Mouse (Mus musculus) neutrophil, adult 5-6 weeks (primary cell): ENCODE measurements at regions not wholly inside any gene's neighbourhood (a gene's known extent, or its start where the extent isn't known, plus 50 kb on each side); places are given as distances from the start of the nearest gene placed in this dataset.

ENCODE experiments used
- ATAC-seq: fragments of 151-379, 151-347 bp; 2 replicates; pipeline ENCODE4 v1.8.0; 2017; ENCODE audit warnings: mild to moderate bottlenecking, moderate TSS enrichment; ENCODE audit not compliant: insufficient number of reproducible peaks, poor library complexity, low FRiP score, severe bottlenecking; ENCODE audit errors: extremely low read depth

DNA sequence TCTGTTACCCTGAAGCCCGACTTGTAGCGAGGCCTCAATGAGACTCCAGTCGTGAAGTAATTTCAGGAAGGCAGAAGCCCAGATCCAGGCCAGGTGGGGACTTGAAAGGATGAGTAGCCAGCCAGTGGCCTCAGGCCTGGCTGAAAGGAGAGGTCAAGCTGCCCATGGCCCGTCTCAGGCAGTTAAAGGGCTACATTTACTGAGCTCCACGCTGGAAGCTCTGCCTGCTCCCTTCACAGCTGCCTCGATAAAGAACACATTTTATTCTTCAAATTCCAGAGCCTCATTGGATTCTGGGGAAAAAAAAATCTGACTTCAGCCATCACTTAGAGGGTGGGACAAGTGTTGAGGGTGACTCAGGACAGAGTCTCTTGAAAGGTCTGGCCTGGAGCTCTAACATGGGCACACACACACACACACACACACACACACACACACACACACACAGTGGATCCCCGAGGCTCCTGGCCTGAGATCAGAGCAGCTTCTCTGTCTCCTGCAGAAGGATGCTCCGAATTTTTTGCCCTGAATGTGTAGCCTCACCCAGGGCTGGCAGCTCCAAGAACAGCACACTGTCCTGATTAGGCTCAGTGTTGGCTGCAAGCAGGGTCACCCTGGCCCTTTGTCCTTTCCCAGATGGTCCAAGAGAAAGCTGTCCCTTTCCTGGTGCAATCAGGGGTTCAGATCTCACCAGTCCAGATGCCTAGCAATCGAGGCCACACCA is 53.0 kb downstream of the Gadd45g start:
- ATAC-seq: no peak

DNA sequence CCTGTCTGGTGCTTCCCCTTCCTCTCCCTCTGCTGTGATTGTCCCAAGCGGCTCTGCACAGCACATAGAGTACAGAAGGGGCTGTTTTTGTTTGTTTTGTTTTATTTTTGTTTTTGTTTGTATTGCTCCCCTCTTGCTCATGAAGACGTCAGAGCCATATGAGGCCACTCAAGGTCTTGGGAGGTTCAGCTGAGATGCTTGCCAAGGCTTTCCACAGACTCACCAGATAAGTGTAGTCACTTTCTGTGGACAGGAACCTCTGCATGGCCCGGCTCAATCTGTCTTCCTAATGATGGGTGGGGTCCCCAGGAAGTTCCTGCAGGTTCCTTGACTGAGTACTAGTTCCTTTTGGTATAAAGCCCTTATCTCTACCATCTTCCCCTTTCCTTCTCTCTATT is 53.6 kb downstream of the Gadd45g start:
- ATAC-seq: no peak

- ATAC-seq: no peak
Measured at GRCm38 (mm10) chr13:51902482-51903285, 56.2 kb downstream of the Gadd45g start.

GRCm38 (mm10) chr13:51903324-51903939 is 57.0 kb downstream of the Gadd45g start:
- no peak for ATAC-seq

DNA sequence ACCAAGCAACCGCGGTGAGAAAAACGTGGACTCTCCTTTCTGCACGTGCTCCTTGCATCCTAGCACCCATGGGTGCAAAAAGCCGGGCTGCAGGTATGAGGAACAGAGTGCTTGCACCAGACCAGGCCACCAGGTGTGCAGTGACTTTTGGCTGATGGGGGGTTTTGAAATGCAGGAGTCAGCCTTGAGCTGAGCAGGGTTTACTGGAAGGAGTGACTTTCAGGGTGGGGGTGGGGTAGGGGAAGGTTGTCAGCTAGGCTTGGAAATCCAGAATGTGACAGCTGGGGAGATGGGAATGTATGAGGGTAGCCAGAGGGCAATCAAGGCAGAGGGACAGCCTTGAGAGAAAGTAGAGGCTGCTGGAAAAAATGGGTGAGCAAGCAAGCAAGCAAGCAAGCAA is 58.8 kb downstream of the Gadd45g start:
- ATAC-seq: no peak

GRCm38 (mm10) chr13:51906103-51906502 is 59.6 kb downstream of the Gadd45g start:
- no peak for ATAC-seq

GRCm38 (mm10) chr13:51908514-51908913 is 62.0 kb downstream of the Gadd45g start:
- no peak for ATAC-seq

GRCm38 (mm10) chr13:51911296-51911998 is 65.0 kb downstream of the Gadd45g start:
- no peak for ATAC-seq

DNA sequence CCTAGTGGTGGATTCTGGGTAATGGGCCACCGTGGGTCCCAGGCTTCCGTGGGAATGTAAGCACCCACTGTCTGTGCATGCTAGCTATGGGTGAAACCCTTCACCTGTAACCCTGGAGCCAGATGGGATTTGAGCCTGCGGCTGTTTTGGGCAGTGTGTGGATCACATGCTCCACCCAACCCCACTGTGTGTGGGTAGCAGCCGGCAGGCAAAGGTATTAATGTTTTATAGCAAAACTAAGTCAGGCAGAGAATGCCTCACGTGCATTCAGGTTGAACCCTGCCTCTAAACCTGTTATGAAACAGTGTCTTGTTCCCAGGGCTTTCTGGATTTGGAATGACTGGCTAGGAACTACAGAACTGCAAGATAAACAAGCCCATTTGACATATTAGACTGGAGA is 66.0 kb downstream of the Gadd45g start:
- no peak for ATAC-seq

DNA sequence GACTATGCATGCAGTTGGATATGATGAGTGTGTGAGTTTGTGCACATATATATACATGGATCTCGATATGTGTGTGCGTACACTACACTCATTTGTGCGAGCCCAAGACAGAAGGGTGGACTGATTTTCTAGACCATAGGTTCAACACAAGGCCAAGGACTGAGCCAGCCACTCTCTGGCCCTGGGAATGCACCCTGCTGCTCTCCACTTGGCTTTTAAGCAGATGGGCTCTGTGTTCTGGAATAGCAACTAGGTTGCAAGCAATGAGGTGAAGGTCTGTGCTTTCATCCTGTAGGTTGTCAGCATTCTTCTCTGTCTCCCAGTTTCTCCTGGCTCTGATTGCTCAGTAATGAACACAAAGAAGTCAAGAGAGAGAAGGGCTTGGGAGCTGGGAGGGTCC is 66.5 kb downstream of the Gadd45g start:
- no peak for ATAC-seq

DNA sequence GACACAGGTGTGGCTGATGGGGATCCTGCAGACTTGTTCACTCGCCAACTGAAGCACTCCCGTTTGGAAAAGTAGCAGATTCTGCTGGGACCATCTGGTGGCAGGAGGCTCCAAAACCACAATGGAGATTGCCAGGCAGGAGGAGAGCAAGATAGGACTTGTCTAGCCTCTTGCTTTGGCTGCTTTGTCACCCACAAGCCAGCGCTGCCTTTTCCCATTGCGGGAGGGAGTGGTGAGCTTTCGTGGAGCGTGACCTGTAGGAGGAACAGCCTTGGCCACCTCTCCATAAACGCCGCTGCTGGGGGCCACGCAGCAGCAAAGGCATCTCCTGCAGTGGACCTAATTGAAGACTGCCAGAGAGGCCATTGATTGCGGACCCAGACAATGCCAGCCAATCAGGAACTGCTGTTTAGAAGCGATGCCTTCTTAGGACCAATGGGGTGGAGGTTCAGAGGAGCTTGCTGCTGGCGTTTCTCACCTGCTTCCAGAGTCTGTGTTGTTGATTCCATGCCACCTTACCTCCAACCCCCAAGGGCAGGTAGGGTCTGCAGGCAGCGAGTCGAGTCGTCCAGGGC is 70.3 kb downstream of the Gadd45g start:
- no peak for ATAC-seq

- ATAC-seq: no peak
Measured at GRCm38 (mm10) chr13:51917658-51918057, 71.2 kb downstream of the Gadd45g start.

DNA sequence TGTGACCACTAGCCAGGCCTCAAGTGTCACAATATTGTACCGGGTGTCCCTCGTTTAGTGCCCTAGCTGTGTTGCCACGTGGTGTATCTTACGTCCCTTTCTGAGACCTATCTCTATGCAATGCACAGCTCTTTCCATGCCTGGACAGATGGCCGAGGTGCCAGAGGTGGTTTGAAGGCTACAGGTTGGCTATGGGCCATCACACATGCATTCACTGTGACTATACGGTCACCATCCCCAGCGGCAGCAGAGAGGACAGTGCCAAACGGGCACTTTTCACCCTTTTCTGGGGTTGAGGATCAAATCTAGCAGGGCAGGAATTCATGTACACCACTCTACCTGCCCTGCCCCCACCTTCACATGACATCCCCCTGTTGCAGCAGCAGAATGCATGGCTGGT is 71.6 kb downstream of the Gadd45g start:
- no peak for ATAC-seq

- ATAC-seq: no peak
Measured at GRCm38 (mm10) chr13:51918781-51919170, 72.3 kb downstream of the Gadd45g start.

GRCm38 (mm10) chr13:51919171-51919793 is 72.8 kb downstream of the Gadd45g start:
- no peak for ATAC-seq

DNA sequence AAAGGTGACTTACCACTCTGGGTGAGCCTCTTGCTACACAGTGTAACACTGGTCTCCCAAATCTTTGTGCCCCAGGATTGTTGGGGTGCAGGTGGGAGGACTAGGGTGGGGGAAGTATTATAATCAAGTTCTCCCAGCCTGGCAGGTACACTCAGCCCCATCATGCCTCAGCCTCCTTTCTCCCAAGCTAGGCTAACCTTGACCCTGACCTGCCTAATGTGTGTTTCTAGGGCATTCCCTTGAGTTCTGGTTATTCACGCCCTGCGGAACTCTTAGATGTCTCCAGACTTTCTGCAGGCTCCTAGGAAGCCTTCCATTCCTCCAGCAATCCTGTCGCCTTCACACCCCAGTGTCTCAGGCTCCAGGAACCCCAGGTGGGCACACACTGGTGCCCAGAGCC is 73.5 kb downstream of the Gadd45g start:
- no peak for ATAC-seq

GRCm38 (mm10) chr13:51920511-51921351 is 74.3 kb downstream of the Gadd45g start:
- ATAC-seq: no peak

- no peak for ATAC-seq
Measured at GRCm38 (mm10) chr13:51921550-51921949, 75.1 kb downstream of the Gadd45g start.
